Mouse (Mus musculus): Measurements from ENCODE around the gene Adcy2. TPM values are rescaled to one million over a fixed set of nuclear protein-coding genes. Genes with fewer than 3 reads are reported as not detected.

Adcy2 gene
- polyA plus RNA-seq, 1 experiment = 0.32 TPM

DNA sequence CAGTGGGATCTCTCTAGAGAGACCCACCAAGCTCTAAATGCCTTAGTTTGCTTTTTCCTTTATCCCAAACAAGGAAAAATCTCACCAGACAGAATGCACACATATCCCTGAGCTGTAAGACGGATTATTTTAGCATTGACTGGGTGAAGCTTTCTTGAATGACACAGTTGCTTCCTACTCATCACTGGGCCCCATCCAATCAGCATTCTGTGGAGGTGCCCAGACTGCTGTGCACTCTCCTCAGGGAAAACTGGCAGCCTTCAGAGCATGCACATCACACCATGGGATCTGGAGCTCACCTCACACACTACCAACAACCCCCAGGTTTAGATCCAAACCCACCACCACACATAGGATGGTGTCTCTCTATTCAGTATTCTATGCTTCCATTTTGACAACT is 92.7 kb downstream of the Adcy2 start:
- no peak overlapping the region for H3K4me3 ChIP-seq (ENCODE audit: insufficient read depth, low read depth, low read length)
- no peak overlapping the region for H3K27ac ChIP-seq (replicated peaks; ENCODE audit: low read depth, low read length)
- H3K4me1 ChIP-seq (ENCODE audit: control insufficient read depth, insufficient read depth, insufficient read length, low read length) = no peaks in the 10 kb centered on the region

DNA sequence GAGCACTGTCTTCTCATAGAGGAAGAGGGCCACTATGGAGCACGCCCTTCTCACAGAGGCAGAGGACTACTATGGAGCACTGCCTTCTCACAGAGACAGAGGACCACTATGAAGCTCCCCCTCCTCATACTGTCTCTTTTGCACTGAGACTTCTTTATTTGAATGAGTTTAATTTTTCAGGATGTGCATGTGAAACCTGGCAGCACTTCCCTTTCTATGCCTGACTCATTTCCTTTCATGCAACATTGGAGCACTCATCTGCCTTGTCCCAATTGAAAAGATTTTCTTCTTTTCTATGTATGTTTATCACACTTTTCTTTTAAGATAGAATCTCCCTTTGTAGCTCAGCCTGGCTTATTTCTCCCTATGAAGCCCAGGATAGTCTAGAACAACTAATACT is 96.6 kb downstream of the Adcy2 start:
- Histone ChIP-seq H3K27ac (replicated peaks; ENCODE audit: low read depth, low read length) (no peak overlapping the region), H3K4me1 (ENCODE audit: control insufficient read depth, insufficient read depth, insufficient read length, low read length) (no peaks in the 10 kb centered on the region), H3K4me3 (ENCODE audit: insufficient read depth, low read depth, low read length) (no peak overlapping the region)

DNA sequence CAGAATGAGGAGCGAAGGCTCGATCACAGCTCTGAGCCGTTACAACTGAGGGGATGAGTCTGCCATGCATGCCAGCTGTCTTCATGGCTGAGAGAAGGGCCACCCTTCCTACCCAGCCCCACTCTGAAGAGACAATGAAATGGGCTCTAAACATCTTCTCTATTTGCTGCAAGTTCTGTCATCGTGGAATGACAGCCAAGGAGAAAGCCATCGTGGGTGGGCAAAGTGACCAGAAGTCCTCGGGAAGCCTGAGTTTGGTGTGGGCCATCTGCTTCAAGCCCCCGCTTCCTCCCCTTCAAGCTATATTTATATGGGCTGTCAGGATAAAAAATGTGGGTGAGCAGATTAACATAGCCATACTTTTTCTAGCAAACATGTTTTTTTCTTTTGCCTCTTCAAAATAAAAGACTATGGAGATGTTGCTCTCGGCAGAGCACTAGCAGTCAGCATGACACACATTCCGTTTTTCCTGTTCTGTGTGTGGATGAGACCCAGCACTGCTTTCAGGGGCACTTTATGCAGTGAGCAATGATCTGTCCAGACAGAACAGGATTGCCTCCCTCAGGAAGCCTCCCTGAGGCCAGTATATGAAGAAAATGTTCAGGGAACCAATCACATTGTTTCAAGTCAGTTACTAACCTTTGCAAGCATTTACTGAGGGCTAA is 109.3 kb downstream of the Adcy2 start:
- no peak overlapping the region for H3K27ac ChIP-seq (replicated peaks; ENCODE audit: low read depth, low read length)
- no peak overlapping the region for H3K4me3 ChIP-seq (ENCODE audit: insufficient read depth, low read depth, low read length)
- H3K4me1 ChIP-seq (ENCODE audit: control insufficient read depth, insufficient read depth, insufficient read length, low read length) = no peaks in the 10 kb centered on the region

DNA sequence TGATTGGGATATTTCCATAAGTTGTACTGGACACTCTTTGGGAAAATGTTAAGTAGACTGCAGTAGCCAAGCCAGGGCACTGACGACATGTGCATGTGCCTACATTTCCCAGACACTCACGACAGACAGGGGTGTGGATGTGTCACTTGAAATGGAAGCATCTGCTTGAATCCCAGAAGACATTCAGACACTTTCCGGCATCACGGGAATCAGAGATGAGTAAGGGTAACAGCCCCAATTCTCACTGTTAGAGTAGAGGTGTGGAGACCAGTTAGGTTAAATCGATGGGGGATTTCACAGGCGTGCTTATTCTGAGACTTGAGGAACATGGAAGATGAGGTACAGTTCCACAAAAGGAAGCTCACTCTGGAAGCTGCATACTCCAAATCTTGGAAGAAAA is 130.6 kb downstream of the Adcy2 start:
- Histone ChIP-seq H3K4me1 (ENCODE audit: control insufficient read depth, insufficient read depth, insufficient read length, low read length) (no peaks in the 10 kb centered on the region), H3K27ac (replicated peaks; ENCODE audit: low read depth, low read length) (no peak overlapping the region), H3K4me3 (ENCODE audit: insufficient read depth, low read depth, low read length) (no peak overlapping the region)

DNA sequence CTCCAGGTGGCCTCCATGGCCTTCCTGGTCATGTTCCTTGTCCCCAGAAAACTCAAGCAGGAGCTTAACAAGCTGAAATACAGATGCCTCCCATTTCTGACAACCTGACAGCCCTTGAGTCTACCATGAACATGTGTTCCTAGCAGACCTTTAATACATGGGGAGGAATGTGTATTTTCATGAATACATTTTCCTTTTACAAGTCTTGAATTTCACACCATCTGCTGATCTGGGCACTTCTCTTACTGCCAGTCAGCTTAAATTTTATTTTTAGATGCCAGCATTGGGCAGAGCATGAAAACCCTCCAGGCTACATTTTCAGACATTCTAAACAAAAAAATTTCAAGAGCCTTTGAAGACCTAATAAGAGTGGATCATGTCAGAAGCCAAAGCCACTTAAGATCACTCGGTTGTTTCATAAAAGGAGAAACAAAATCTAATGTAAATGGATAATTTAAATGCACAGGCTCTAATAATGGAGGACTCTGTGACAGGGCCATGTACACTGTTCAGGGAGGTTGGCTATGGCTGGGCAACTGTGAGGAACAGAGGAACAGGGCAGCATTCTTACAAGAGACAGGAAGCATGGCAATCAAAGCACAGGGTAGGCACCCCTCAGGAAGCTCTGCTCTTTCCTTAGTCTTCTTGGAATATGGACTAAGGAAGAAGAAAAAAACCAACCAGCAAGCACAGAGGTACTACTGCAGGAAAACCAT is 131.2 kb downstream of the Adcy2 start:
- H3K27ac ChIP-seq (replicated peaks; ENCODE audit: low read depth, low read length) = no peak overlapping the region
- no peak overlapping the region for H3K4me3 ChIP-seq (ENCODE audit: insufficient read depth, low read depth, low read length)
- no peaks in the 10 kb centered on the region for H3K4me1 ChIP-seq (ENCODE audit: control insufficient read depth, insufficient read depth, insufficient read length, low read length)

DNA sequence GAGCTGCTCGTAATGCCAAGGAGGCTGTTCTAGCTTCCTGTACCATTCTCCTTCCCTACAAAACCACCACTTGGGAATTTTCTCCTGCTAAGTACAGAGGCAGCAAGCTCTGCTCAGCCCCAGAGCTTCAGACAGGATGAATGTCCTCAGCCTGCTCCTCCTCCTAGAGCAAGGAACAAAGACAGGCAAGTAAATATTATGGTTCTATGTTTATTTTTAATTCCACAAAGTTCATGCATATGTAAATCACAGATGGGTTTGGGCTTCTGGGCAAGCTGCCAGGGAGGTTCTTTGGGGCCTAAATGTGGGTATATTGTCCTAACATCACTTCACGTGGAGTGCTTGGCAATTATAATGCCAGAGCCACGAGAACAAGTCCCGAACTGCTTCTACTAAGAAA is 139.3 kb downstream of the Adcy2 start:
- Histone ChIP-seq H3K4me3 (ENCODE audit: insufficient read depth, low read depth, low read length) (no peak overlapping the region), H3K4me1 (ENCODE audit: control insufficient read depth, insufficient read depth, insufficient read length, low read length) (no peaks in the 10 kb centered on the region), H3K27ac (replicated peaks; ENCODE audit: low read depth, low read length) (no peak overlapping the region)

DNA sequence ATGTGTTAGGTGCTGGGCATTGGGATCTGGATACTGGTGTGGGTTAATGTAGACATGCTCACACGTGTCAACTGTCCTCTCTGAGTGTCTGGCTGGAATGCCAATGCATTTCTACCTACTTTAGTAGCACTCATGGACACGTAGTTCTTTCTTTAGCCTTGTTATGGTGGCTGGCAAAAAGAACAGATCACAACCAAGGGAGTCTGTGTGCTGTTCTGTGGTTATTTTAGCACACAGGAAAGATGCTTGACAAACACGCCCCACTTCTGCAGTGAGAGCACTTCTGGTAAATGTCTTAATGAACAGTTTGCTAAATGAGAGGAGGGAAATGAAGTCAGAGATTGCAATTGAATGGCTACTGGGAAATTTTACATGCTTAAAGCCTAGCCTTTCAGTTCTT is 151.1 kb downstream of the Adcy2 start:
- H3K27ac ChIP-seq (replicated peaks; ENCODE audit: low read depth, low read length) = no peak overlapping the region
- H3K4me1 ChIP-seq (ENCODE audit: control insufficient read depth, insufficient read depth, insufficient read length, low read length) = no peaks in the 10 kb centered on the region
- H3K4me3 ChIP-seq (ENCODE audit: insufficient read depth, low read depth, low read length) = no peak overlapping the region

DNA sequence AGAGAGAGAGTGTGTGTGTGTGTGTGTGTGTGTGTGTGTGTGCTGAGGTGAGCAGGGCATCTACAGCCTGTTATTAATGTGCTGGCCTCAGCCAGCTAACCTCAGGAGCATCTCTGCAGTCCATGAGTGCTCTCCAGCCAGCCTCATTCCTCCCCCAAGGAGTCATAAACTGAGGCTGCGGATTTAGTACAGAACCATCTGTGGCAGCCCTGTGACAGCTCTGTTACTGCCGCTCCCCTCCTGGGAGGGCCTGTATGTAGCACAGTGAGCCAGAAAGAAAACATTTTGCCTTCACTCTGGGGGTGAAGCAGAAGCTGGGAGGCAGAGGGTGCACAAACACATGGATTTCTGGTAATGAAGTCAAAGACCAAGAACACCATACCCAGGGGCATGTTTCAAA is 159.8 kb downstream of the Adcy2 start:
- no peak overlapping the region for H3K27ac ChIP-seq (replicated peaks; ENCODE audit: low read depth, low read length)
- no peaks in the 10 kb centered on the region for H3K4me1 ChIP-seq (ENCODE audit: control insufficient read depth, insufficient read depth, insufficient read length, low read length)
- no peak overlapping the region for H3K4me3 ChIP-seq (ENCODE audit: insufficient read depth, low read depth, low read length)

DNA sequence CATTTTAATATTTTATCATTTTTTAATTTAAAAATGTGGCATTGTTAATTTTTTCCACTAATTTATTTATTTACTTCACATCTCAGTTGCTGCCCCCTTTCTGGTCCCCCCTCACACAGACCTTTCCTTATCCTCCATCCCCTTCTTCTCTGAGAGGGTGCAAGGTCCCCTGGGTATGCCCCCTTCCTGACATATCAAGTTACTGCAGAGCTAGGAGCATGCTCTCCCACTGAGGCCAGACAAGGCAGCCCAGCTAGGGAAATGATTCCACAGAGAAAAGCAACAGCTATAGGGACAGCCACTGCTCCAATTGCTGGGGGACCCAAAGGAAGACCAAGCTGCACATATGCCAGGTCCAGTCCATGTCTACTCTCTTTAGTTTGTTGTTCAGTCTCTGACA is 163.2 kb downstream of the Adcy2 start:
- Histone ChIP-seq H3K4me3 (ENCODE audit: insufficient read depth, low read depth, low read length) (no peak overlapping the region), H3K27ac (replicated peaks; ENCODE audit: low read depth, low read length) (no peak overlapping the region), H3K4me1 (ENCODE audit: control insufficient read depth, insufficient read depth, insufficient read length, low read length) (no peaks in the 10 kb centered on the region)

DNA sequence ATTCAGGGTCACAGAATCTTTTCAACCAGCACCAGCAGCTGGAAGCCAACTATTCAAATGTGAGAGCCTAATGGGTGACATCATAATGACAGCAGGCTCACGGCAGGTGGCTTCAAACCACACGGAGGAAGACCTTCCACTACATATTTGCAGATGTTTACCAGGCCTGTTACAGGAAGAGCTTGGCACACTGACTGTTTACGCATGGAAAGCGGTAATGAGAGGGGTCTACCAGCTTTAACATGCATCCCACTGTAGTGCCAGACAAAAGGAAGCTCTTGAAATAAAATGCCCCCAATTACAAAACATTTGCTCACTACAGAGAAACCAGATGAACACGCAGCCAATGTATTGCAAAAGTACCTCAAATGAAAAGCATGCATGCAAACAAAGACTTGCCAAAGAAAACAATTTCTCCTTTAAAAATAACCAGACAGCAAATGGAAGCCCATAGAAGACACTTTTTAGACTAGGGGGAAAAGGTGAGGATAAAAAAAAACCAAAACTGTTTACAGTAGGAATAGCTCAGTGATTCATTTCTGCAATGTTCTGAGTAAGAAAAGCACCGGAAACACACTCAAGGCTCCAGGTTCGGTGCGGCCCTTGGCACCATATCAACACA is 163.8 kb downstream of the Adcy2 start:
- H3K27ac ChIP-seq (replicated peaks; ENCODE audit: low read depth, low read length) = no peak overlapping the region
- no peaks in the 10 kb centered on the region for H3K4me1 ChIP-seq (ENCODE audit: control insufficient read depth, insufficient read depth, insufficient read length, low read length)
- H3K4me3 ChIP-seq (ENCODE audit: insufficient read depth, low read depth, low read length) = no peak overlapping the region

DNA sequence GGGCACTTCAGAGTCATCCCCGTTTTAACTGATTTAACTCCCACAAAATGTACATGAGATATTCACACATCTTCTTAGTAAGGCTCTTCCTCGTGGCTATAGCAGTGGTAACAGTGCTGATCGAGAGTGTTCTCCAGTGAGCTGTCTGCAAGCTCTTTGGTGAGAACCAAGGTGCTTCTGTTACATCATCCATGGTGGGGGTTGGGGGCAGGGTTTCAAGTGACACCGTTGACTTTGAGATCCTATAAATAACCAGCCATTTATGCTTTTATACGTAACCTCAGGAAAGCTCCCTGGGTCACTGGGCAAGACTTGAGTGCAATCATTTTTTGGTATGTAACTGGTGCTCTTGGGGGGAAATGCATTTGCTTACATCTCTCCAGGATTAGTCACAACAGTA is 167.2 kb downstream of the Adcy2 start:
- H3K27ac ChIP-seq (replicated peaks; ENCODE audit: low read depth, low read length) = no peak overlapping the region
- H3K4me3 ChIP-seq (ENCODE audit: insufficient read depth, low read depth, low read length) = no peak overlapping the region
- no peaks in the 10 kb centered on the region for H3K4me1 ChIP-seq (ENCODE audit: control insufficient read depth, insufficient read depth, insufficient read length, low read length)

DNA sequence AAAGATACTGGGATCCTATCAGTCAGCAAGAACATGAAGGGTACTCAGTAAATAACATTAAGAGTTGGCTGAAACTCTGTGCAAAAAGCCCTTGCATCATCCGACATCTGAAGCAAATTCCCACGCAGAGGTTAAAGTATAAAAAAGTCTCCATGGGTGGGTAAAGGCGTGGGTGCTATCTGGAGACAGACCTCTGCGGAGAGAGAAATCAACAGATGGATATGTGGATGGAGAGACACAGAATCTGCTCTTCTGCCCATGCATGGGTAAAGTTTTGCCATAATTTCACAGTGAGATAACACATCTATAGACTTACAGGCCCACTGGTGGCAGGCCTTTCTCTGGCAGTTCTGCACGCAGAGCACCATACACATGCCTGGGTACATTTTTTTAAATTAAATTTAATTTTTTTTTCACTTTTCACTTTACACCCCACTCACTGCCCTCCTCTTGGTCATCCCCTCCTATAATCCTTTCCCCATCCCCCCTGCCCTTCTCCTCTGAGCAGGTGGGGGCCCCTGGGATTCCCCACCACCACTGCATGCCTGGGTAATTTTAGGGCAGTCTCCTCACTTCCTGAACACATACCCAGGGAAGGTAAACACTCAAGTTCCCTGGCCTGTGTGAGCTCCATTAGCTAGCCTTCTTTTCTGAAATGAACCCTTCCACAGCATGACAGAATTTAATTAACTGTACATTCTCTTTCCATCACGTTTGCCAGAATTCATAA is 169.1 kb downstream of the Adcy2 start:
- no peaks in the 10 kb centered on the region for H3K4me1 ChIP-seq (ENCODE audit: control insufficient read depth, insufficient read depth, insufficient read length, low read length)

DNA sequence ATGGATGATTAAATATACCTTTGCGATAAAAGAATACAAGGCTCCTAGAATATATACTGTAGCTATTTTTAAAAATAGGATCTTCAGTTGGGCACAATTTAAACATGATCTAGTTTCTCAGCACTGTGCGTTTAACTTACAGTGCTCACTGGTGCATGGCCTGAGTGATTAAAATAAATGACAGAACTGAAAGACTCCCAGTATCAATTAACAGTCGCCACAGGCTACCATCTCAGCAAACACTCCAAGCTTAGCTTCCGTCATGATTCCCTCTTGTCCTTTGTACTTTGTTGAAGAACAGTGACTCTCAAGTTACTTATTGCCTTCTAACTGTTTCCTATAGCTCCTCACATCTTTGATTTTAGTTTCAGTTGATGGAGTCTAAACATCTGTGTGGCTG is 170.9 kb downstream of the Adcy2 start:
- Histone ChIP-seq H3K4me3 (ENCODE audit: insufficient read depth, low read depth, low read length) (no peak overlapping the region), H3K27ac (replicated peaks; ENCODE audit: low read depth, low read length) (no peak overlapping the region), H3K4me1 (ENCODE audit: control insufficient read depth, insufficient read depth, insufficient read length, low read length) (no peaks in the 10 kb centered on the region)

More for the DNA sequence above, 169.1 kb downstream of the Adcy2 start:
- H3K27ac ChIP-seq (replicated peaks; ENCODE audit: low read depth, low read length) = no peak overlapping the region
- no peak overlapping the region for H3K4me3 ChIP-seq (ENCODE audit: insufficient read depth, low read depth, low read length)

DNA sequence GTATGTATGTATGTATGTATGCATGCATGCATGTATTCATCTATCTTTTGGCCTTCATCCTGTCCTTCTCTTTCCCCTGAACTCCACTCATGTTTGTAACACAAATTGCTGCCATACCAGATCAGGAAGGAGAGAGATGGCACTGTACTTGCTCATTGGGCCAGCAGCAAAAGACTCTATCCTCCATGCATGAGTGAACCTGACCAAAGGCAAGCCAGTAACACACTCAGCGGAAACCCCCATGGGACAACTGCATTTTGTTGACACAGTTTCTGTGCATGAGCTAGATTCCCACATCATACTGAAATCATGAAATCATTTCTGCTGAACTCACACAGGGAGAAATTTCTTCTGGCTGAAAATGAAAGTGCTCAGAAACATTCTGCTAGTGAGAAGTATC is 172.9 kb downstream of the Adcy2 start:
- Histone ChIP-seq H3K4me1 (ENCODE audit: control insufficient read depth, insufficient read depth, insufficient read length, low read length) (no peaks in the 10 kb centered on the region), H3K4me3 (ENCODE audit: insufficient read depth, low read depth, low read length) (no peak overlapping the region), H3K27ac (replicated peaks; ENCODE audit: low read depth, low read length) (no peak overlapping the region)

DNA sequence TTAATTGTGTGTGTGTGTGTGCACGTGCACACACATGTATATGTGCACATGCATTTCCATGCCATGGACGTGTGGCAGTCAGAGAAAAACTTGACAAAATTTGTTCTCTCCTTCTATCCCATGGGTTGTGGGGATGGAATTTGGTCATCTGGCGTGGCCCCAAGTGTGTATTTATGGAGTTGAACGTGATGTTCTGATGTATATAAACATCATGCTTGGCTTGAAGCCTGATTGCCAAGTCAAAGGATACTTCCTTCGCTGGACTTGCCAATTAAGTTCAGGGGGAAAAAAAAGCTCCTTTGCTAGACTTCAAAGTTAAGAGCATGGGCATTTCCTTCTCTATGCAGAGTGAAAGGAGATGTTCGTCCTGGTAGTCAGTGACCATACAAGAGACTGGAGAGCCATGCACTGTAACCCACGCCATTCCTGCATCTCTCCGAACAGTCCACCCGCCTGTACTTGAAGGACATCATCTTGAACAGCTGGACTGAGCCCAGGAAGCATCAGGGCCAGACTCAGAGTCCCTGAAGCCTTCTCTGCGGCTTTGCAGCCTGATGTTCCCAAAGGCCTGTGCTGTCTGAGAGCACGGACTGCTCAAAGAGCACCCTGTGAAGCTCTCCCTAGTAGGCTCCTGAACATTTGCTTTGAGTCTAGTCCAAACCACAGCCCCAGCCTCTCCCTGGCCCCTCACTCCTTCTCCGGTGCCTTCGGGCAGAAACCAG is 178.3 kb downstream of the Adcy2 start:
- H3K27ac ChIP-seq (replicated peaks; ENCODE audit: low read depth, low read length) = no peak overlapping the region
- no peak overlapping the region for H3K4me3 ChIP-seq (ENCODE audit: insufficient read depth, low read depth, low read length)
- H3K4me1 ChIP-seq (ENCODE audit: control insufficient read depth, insufficient read depth, insufficient read length, low read length) = no peaks in the 10 kb centered on the region

All from brown adipose tissue, adult 24 weeks (tissue).